Mouse (Mus musculus): ENCODE measurements around the gene Chchd3. TPM values are rescaled to one million over a fixed set of nuclear protein-coding genes. Genes with fewer than 3 reads are reported as not detected.
A peak's percentile ranks its signal among the peaks of the same experiment; 100 is the strongest.

Chchd3 gene
- total RNA-seq, 2 experiments from 2014 or later: 444 to 445 TPM

DNA sequence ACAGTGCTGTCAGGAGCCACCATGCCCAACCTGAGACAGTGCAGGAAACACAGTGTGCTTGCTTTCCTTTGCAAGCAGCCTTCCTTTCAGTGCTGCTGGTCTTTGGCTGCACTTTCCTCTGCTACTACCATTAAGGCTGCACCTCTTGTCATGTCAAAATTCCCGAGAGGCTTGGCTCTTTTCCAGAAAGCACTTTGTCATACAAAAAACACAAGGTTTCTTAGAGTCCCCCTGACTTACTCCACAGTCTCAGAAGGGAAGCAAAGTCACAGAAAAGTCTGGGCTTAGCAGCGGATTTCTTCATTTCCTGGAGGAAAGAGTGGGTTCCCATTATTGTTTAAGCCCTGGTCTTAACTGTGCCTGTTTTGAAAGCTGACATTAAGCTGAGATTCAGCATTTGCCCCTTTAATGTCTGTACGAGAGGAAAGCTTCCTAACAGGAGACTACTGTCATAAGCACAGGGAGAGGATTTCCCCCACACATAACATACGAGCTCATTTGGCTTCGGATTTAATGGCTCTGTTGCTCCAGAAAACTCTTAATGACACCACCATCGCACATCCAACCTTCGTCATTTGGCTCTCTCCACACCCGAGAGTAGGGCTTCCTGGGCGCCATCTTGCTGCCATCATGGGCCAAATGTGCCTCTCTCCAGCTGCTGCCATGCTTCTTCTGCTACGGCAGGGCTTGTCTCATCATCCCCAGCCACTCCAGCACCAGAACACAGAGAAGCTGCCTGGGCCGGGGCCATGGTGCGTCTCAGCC is 236.0 kb downstream of the Chchd3 start:
- intact Hi-C loops (cut with DNase I): no loop called here
- peak; percentile 22 to 46 for DNase-seq

- no peak for DNase-seq
Measured at GRCm38 (mm10) chr6:32818961-32819360, 241.1 kb downstream of the Chchd3 start.

GRCm38 (mm10) chr6:32808796-32809195 is 251.3 kb downstream of the Chchd3 start:
- intact Hi-C loops (cut with DNase I): no loop called here
- DNase-seq: peak in 1 of 2 experiments; percentile 30

More at GRCm38 (mm10) chr6:32818961-32819360, 241.1 kb downstream of the Chchd3 start:
- intact Hi-C loops (cut with DNase I): no loop called here

GRCm38 (mm10) chr6:32807771-32808170 is 252.3 kb downstream of the Chchd3 start:
- no peak for DNase-seq
- intact Hi-C loops (cut with DNase I): no loop called here

DNA sequence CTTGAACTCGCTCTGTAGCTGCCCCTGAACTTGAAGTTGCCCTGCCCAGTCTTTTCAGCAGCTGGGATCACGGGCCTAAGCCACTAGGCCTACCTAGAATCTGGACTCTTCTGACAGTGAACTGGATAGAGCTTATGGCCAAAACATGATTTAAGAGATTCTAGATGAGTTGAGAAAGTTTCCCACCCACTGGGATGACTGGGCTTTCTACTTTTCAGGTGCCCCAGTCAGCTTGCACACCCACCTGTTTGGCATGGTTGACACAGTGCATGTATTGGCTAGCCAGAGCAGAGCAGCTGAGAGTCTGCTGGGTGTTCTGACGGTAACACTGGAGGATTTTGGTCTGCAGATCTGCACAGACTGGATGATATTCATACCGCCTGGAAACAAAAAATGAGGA is 256.4 kb downstream of the Chchd3 start:
- no peak for DNase-seq
- intact Hi-C loops (cut with DNase I): no loop called here

DNA sequence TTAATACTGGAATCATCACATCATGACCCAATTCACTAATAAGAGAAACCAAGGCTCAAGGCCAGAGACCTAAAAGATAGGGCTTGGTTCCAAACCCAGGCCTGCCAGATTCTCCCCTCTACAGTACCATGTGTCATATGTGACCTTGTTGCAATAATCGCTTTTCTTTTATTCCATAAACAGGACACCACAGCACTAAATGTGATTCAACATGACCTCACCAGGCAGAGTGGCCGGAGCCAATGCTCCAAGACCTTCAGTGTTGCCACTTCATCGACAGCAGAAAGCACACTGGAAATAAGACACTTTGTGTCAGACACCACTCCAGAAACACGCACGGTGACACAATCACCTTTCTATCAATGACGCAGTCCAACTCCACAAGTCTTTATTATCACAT is 258.3 kb downstream of the Chchd3 start:
- DNase-seq: peak; percentile 32
- intact Hi-C loops (cut with DNase I): no loop called here

GRCm38 (mm10) chr6:32797525-32797924 is 262.5 kb downstream of the Chchd3 start:
- intact Hi-C loops (cut with DNase I): no loop called here

GRCm38 (mm10) chr6:32795653-32796500 is 264.2 kb downstream of the Chchd3 start:
- intact Hi-C loops (cut with DNase I): no loop called here
- no peak for DNase-seq

More at GRCm38 (mm10) chr6:32797525-32797924, 262.5 kb downstream of the Chchd3 start:
- DNase-seq: no peak

DNA sequence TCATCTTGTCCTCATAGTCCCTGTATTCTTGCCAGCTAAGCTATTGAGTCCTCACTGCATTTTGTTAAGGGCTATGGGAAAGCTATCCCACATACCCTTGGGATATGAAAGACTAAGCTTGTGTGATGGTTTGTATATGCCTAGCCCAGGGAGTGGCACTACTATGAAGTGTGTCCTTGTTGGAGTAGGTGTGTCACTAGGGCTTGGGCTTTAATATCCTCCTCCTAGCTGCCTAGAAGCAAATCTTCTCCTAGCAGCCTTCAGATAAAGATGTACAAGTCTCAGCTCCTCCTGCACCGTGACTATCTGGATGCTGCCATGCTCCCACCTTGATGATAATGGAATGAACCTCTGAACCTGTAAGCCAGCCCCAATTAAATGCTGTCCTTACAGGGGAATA is 266.5 kb downstream of the Chchd3 start:
- intact Hi-C loops (cut with DNase I): no loop called here
- DNase-seq: no peak

GRCm38 (mm10) chr6:32793163-32793562 is 266.9 kb downstream of the Chchd3 start:
- intact Hi-C loops (cut with DNase I): no loop called here
- DNase-seq: no peak

GRCm38 (mm10) chr6:32790487-32790886 is 269.6 kb downstream of the Chchd3 start:
- DNase-seq: no peak
- intact Hi-C loops (cut with DNase I): no loop called here

- intact Hi-C loops (cut with DNase I): no loop called here
- DNase-seq: no peak
Measured at GRCm38 (mm10) chr6:32787399-32787798, 272.7 kb downstream of the Chchd3 start.

GRCm38 (mm10) chr6:32786196-32786595 is 273.9 kb downstream of the Chchd3 start:
- intact Hi-C loops (cut with DNase I): no loop called here
- DNase-seq: no peak

- DNase-seq: peak; percentile 44
- intact Hi-C loops (cut with DNase I): no loop called here
Measured at GRCm38 (mm10) chr6:32783102-32783501, 277.0 kb downstream of the Chchd3 start.

DNA sequence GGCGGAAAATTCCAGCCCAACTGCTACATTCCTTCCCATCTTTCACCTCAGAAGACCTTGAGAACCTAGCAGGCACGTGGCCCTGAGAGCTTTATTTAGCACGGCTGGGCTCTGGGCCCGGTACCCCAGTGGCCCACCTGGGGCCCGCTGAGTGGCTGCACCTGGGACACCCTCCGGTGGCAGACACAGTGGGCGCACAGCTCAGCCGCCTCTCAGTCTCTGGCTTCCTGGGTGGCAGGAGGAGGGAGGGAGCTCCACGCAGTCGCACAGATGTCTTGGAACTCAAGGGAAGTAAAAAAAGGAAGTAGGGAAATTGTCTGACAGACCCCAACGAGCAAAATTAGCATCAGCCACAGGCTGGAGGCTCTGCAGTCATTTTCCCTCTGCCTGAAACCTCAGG is 279.5 kb downstream of the Chchd3 start:
- intact Hi-C loops (cut with DNase I): no loop called here
- peak; percentile 64 to 66 for DNase-seq

GRCm38 (mm10) chr6:32776384-32776783 is 283.7 kb downstream of the Chchd3 start:
- DNase-seq: no peak
- intact Hi-C loops (cut with DNase I): no loop called here

- intact Hi-C loops (cut with DNase I): no loop called here
- peak; percentile 25 to 38 for DNase-seq
Measured at GRCm38 (mm10) chr6:32754524-32754923, 305.5 kb downstream of the Chchd3 start.

DNA sequence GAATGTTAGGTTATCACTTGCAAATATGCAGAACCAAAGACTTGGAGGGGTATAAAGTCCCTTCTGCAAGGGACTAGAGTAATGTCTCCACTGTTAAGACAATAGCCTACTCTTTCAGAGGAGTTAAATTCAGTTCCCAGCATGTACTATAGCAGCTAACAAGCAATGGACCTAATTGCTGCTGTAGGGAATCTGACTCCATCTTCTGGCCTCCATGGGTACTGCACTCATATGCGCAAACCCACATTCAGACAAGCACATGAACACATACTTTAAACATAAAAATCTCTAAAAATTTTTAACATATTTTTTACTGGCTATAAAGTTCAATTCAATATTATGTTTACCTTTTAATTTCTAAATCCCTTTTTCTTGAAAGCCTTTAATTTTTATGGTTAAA is 310.2 kb downstream of the Chchd3 start:
- DNase-seq: no peak
- intact Hi-C loops (cut with DNase I): no loop called here

- no peak for DNase-seq
- intact Hi-C loops (cut with DNase I): no loop called here
Measured at GRCm38 (mm10) chr6:32748777-32749176, 311.3 kb downstream of the Chchd3 start.

- intact Hi-C loops (cut with DNase I): no loop called here
Measured at GRCm38 (mm10) chr6:32747333-32747732, 312.7 kb downstream of the Chchd3 start.

More at GRCm38 (mm10) chr6:32747333-32747732, 312.7 kb downstream of the Chchd3 start:
- DNase-seq: no peak

All from heart, postnatal 10 days (tissue).